Mouse (Mus musculus) forebrain, embryonic 14.5 days (tissue): ENCODE measurements around the gene Zfp12. TPM values are rescaled to one million over a fixed set of nuclear protein-coding genes. Genes with fewer than 3 reads are reported as not detected.
"Not testable (repeated sequence)": the region's sequence is repeated elsewhere in the genome, so short reads cannot be mapped to it uniquely, and the experiment has no call there.

Source experiments
- ATAC-seq: fragments of 200-750 bp; cut with Nextera tagmentation; 2 replicates; pipeline ENCODE4 v1.8.0; 2017; ENCODE audit warnings: mild to moderate bottlenecking, moderate library complexity
- DNase-seq: peaks from one replicate; pipeline ENCODE4 v3.0.0-alpha.2; 2015; ENCODE audit warnings: low spot score
- H3K27ac ChIP-seq: fragments of 300-500 bp; sonication (generic); 2 replicates; pipeline ENCODE4 v1.5.1; 2014; ENCODE audit warnings: low read depth, mild to moderate bottlenecking, control low read depth, low read length, moderate library complexity
- H3K27me3 ChIP-seq: fragments of 300-500 bp; sonication (generic); replicated peaks from 2 replicates; pipeline ENCODE4 v1.6.1; 2014; ENCODE audit warnings: low read length, control low read depth, mixed read lengths; ENCODE audit not compliant: control insufficient read depth, insufficient read depth
- H3K36me3 ChIP-seq: fragments of 300-500 bp; sonication (generic); 2 replicates; pipeline ENCODE4 v1.6.1; 2014; ENCODE audit warnings: low read length, control low read depth; ENCODE audit not compliant: control insufficient read depth, insufficient read depth
- H3K4me1 ChIP-seq: fragments of 300-500 bp; sonication (generic); 2 replicates; pipeline ENCODE4 v1.6.1; 2014; ENCODE audit warnings: antibody characterized with exemption, low read length, control low read depth; ENCODE audit not compliant: control insufficient read depth, insufficient read depth
- H3K4me2 ChIP-seq: fragments of 300-500 bp; sonication (generic); 2 replicates; pipeline ENCODE4 v1.6.1; 2014; ENCODE audit warnings: mild to moderate bottlenecking, control low read depth, low read length
- H3K4me3 ChIP-seq: fragments of 300-500 bp; sonication (generic); 2 replicates; pipeline ENCODE4 v1.5.1; 2014; ENCODE audit warnings: low read depth, low read length, control low read depth
- H3K9ac ChIP-seq: fragments of 300-500 bp; sonication (generic); 2 replicates; pipeline ENCODE4 v1.6.1; 2014; ENCODE audit warnings: mild to moderate bottlenecking, low read length, control low read depth, moderate library complexity
- H3K9me3 ChIP-seq: fragments of 300-500 bp; sonication (generic); replicated peaks from 2 replicates; pipeline ENCODE4 v1.6.1; 2016; ENCODE audit warnings: low read length, control low read depth, mixed read lengths; ENCODE audit not compliant: control insufficient read depth
- WGBS: fragments of 180-500 bp; shearing (Covaris S2); extraction: QIAGEN DNeasy Blood & Tissue Kit; methylation state at CpG from one replicate; pipeline ENCODE4 v1.1.7; 2014; 5-methylcytosine and 5-hydroxymethylcytosine counted together
- polyA plus RNA-seq: library from polyadenylated mRNA; unstranded; fragments of >200 nt; fragmentation: Nextera tagmentation; extraction: Ambion mirVana; gene quantifications from 2 replicates; pipeline ENCODE4 v1.2.1, GENCODE M21; 2014

Gene Zfp12
- polyA plus RNA-seq: 23.1 and 26.2 TPM in 2 replicates

DNA sequence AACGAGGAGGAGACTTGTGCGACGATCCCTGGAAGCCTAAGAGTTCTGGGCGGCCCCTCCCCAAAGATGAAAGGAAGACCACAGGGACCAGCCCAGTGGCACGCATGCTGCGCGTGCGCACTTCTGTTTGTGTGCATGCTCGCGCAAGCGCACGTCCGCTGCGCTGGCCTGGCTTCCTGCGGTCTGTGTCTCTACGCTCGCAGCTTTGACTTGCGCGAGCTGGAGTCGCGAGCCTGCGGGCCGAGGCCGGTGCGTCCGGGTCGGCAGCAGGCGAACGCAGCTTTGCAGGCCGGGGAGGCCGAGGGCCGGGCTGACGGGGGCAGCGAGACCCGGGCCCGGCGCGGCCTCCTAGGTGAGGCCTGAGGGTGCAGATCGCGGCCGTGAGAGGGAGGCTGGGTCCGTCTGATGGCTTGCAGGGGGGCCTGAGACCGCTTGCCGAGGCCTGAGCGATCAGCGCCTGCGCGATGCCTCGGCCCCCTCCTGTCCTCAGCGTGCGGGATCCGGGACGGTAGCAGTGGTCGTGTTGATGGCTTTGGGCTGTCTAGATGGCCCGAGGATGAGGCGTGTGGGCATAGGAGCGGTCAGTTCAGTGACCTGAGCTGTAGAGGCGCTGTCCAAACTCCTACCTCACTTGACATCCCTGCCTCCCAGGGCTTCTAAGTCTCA lies at the start of gene Zfp12:
Gene Zfp12, plus strand, starts transcription at position 136 of the 666 bp plus-strand sequence.
- H3K9ac ChIP-seq: peak within 1 kb of the TSS; percentile 93
- DNase-seq (peak; percentile 99), ATAC-seq (peak; percentile 99)
- no peaks in the 10 kb centered on the region for H3K9me3 ChIP-seq
- whole genome bisulfite sequencing: under 1% methylated on average over 57 of the region's 58 CpGs
- H3K4me2 ChIP-seq: peak within 1 kb of the TSS; percentile 89
- peak within 1 kb of the TSS; percentile 96 for H3K27ac ChIP-seq
- no peaks in the 10 kb centered on the region for H3K27me3 ChIP-seq
- peaks cover 30% of the 10 kb centered on the region for H3K36me3 ChIP-seq
- peaks cover 9% of the 10 kb centered on the region; the same call in 1 of the 2 replicates for H3K4me1 ChIP-seq
- H3K4me3 ChIP-seq: peak within 1 kb of the TSS; percentile 85

DNA sequence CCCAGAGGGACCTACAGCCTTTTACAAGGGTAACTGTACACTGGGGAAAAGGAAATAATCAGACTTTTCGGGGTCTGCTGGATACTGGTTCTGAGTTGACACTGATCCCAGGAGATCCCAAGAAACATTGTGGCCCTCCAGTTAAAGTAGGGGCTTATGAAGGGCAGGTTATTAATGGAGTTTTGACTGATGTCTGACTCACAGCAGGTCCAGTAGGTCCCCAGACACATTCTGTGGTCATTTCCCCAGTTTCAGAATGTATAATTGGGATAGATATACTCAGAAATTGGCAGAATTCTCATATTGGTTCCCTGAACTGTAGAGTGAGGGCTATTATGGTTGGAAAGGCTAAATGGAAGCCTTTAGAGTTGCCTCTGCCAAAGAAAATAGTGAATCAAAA lies 46.9 kb upstream of the Zfp12 start:
- H3K27me3 ChIP-seq, H3K36me3 ChIP-seq, H3K9me3 ChIP-seq, H3K4me2 ChIP-seq, ATAC-seq, H3K27ac ChIP-seq, H3K4me3 ChIP-seq, H3K9ac ChIP-seq, DNase-seq, H3K4me1 ChIP-seq: not testable (repeated sequence)
- WGBS: no CpG with 5 or more reads among the region's 1 CpGs

DNA sequence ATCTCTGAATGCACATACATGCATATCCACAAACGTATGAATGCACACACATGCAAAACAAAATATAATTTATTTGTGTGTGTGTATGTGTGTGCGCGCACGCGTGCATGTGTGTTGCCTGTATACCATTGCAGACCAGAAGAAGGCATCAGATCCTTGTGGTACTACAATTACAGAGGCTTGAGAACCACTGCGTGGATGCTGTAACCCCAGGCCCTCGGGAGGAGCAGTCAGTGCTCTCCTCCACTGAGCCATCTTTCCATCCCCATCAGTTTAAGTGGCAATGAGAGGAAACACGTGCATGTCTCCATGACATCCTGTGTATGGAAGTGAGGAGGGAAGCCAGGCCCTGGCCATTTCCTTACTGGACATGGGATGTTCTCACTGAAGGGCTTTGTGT lies 42.2 kb upstream of the Zfp12 start:
- Histone ChIP-seq H3K27me3 (no peaks in the 10 kb centered on the region), H3K9me3 (no peaks in the 10 kb centered on the region), H3K36me3 (no peaks in the 10 kb centered on the region), H3K4me3 (no peak overlapping the region), H3K27ac (no peak overlapping the region), H3K4me1 (no peaks in the 10 kb centered on the region), H3K9ac (no peak overlapping the region), H3K4me2 (no peak overlapping the region)
- WGBS: 91% methylated on average over 8 of the region's 8 CpGs
- ATAC-seq: no peak
- no peak for DNase-seq

DNA sequence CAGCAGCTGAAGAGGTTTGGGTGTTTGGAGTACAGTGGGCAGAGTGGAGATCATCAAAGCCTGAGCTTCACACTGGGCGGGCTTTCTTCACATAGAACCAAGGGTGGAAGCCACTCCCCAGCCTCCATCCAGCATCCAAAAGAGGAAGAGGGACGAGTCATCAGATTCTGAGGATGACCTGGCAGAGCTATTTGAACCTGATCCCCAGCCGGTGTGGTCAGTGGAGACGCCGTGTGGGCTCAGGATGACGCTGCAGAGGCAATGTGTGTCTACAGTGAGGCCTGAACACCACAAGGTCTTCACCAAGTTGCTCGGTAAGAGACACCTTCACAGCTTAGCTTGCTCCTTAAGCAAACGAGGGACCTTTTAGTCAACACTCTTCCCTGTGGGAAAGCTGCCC lies 40.2 kb upstream of the Zfp12 start:
- DNase-seq, H3K4me1 ChIP-seq, H3K27me3 ChIP-seq, H3K9ac ChIP-seq, ATAC-seq, H3K27ac ChIP-seq, H3K36me3 ChIP-seq, H3K9me3 ChIP-seq, H3K4me3 ChIP-seq, H3K4me2 ChIP-seq: not testable (repeated sequence)
- WGBS: 76% methylated on average over 8 of the region's 8 CpGs

DNA sequence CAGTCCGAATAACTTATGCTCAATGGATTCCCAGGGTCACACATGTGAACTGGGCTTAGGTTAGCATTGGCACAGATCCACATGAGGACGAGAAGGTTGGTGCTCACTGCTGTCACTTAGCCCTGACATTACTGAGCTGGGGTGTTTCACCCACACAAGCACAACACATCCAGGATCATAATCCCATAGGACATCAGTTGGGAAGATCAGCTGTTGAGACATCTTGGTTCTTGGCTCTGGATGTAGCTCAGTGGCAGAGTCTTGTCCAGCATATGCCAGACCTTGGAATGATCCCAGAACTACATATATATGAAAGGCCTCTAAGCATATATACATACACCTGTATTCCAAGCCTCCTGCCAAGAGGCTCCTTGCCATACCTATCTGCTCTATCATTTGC lies 39.8 kb upstream of the Zfp12 start:
- no peaks in the 10 kb centered on the region for H3K36me3 ChIP-seq
- H3K4me2 ChIP-seq: no peak overlapping the region
- WGBS: 81% methylated on average over 2 of the region's 2 CpGs
- no peaks in the 10 kb centered on the region for H3K4me1 ChIP-seq
- no peak overlapping the region for H3K4me3 ChIP-seq
- no peaks in the 10 kb centered on the region for H3K27me3 ChIP-seq
- H3K9me3 ChIP-seq: no peaks in the 10 kb centered on the region
- DNase-seq: no peak
- no peak overlapping the region for H3K27ac ChIP-seq
- ATAC-seq: no peak
- no peak overlapping the region for H3K9ac ChIP-seq

DNA sequence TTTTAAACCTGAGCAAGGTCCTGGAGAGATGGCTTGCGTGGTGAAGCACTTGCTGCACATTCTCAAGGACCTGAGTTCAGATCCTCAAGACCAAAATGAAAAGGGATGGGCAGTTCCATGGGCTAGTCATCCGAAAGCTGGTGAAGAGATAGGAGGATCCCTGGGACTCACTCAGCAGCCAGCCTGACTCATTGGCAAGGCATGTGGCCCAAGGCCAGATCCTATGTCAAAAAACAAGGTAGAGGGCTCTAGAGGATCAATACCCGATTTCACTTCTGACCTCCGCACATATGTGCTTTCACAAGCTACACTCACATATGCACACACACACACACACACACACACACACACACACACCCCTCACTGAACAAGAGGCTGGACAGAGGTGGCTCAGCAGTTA lies 38.5 kb upstream of the Zfp12 start:
- no peak for ATAC-seq

DNA sequence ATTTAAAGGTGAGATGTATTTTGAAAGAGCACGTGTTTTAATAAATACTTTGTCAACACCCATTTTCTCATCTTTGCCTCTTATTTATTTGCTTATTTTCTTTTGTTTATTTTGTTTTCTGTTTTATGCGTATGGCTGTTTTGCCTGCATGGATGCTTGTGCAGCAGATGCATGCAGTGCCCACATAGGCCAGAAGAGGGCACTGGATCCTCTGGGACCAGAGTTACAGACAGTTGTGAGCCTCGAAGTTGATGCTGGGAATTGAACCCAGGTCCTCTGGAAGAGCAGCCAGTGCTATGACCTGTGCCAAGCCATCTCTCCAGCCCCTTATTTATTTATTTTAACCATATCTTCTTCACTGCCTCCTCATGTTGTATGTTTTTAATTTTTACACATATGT lies 29.9 kb upstream of the Zfp12 start:
- ATAC-seq (no peak), DNase-seq (no peak)
- H3K9ac ChIP-seq: no peak overlapping the region
- H3K4me2 ChIP-seq: no peak overlapping the region
- no peaks in the 10 kb centered on the region; the same call in 1 of the 2 replicates for H3K9me3 ChIP-seq
- no peaks in the 10 kb centered on the region for H3K4me1 ChIP-seq
- 73% methylated on average over 3 of the region's 3 CpGs for WGBS
- H3K36me3 ChIP-seq: no peaks in the 10 kb centered on the region
- no peak overlapping the region for H3K27ac ChIP-seq
- H3K4me3 ChIP-seq: no peak overlapping the region
- H3K27me3 ChIP-seq: no peaks in the 10 kb centered on the region

More for the DNA sequence above, 38.5 kb upstream of the Zfp12 start:
- H3K9me3 ChIP-seq: no peaks in the 10 kb centered on the region
- no peak overlapping the region for H3K4me3 ChIP-seq
- H3K27ac ChIP-seq: no peak overlapping the region
- H3K27me3 ChIP-seq: no peaks in the 10 kb centered on the region
- H3K4me1 ChIP-seq: no peaks in the 10 kb centered on the region
- WGBS: 92% methylated on average over 4 of the region's 4 CpGs
- H3K4me2 ChIP-seq: no peak overlapping the region
- H3K9ac ChIP-seq: no peak overlapping the region
- H3K36me3 ChIP-seq: no peaks in the 10 kb centered on the region
- DNase-seq: no peak

DNA sequence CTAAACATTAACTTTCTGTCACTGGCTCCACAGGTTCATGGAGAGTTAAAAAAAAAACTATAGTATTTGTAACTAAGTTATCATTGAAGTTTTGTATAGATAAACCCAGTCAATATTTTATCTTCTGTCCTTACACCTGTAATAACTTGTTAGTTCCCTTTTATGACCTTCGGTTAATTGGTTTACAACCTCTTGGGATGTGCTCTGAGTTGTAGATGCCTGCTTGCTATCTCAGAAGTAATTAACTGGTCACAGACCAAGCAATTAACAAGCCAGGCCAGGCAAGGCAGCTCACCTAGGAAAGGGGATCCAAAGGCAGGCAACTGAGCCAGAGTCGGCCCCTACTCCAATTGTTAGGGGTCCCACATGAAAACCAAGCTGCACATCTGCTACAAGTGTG lies 21.1 kb upstream of the Zfp12 start:
- DNase-seq (no peak), ATAC-seq (no peak)
- Histone ChIP-seq H3K27ac (no peak overlapping the region), H3K4me2 (no peak overlapping the region), H3K4me1 (no peaks in the 10 kb centered on the region), H3K27me3 (no peaks in the 10 kb centered on the region), H3K9me3 (no peaks in the 10 kb centered on the region), H3K4me3 (no peak overlapping the region), H3K9ac (no peak overlapping the region), H3K36me3 (no peaks in the 10 kb centered on the region)
- 84% methylated on average over 2 of the region's 2 CpGs for WGBS

DNA sequence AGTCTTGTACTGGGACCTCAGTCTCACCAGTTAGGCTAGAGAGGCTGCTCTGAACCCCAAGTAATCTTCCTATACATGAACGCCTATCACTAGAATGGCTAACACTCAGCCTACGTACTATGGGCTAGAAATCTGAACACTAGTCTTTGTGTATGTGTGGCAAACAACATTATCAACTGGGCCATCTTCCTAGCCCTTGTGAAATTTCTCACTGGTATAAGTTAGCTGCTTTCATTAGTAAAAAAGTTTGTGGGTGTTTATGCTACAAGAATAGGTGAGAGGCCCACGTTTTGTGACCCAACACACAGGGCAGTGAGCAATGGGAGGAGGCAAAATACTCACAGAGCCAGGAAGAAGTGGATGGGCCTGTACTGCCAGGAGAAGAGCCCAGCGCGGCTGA lies 14.0 kb upstream of the Zfp12 start:
- Histone ChIP-seq H3K36me3 (no peaks in the 10 kb centered on the region), H3K4me3 (no peak overlapping the region), H3K27me3 (no peaks in the 10 kb centered on the region), H3K9ac (no peak overlapping the region), H3K4me1 (no peaks in the 10 kb centered on the region), H3K27ac (no peak overlapping the region), H3K9me3 (no peaks in the 10 kb centered on the region), H3K4me2 (no peak overlapping the region)
- DNase-seq: no peak
- WGBS: 84% methylated on average over 5 of the region's 5 CpGs
- ATAC-seq: no peak
